8 mouse cellular contexts compared by ENCODE assay signal in genomic region chr6:113469432-113469831, GRCm38 (mm10). TPM values are rescaled to one million over a fixed set of nuclear protein-coding genes. Genes with fewer than 3 reads are reported as not detected.
DNase-seq lines count a peak whose midpoint lies in the region; ATAC-seq and TF ChIP-seq lines count a peak whose summit lies in the region.

No protein-coding gene starts in this region.

- H3K27me3 ChIP-seq in erythroblast, embryonic 14.5 days (ENCODE audit: control insufficient read depth), result peaks cover 37% of the 10 kb centered on the region
- H3K27me3 ChIP-seq in heart, embryonic 15.5 days, result peaks cover 17% of the 10 kb centered on the region
- H3K27me3 ChIP-seq in kidney, postnatal 0 days (ENCODE audit: insufficient read depth, low read length), result no peaks in the 10 kb centered on the region
- H3K27me3 ChIP-seq in liver, embryonic 16.5 days (ENCODE audit: control insufficient read depth, insufficient read depth, low read depth, low read length), result peaks cover 20% of the 10 kb centered on the region
- H3K27me3 ChIP-seq in neural tube, embryonic 11.5 days (ENCODE audit: control insufficient read depth, insufficient read depth, low read length), result peaks cover 7% of the 10 kb centered on the region; the same call in 1 of the 2 replicates
- no peaks in the 10 kb centered on the region for H3K27me3 ChIP-seq in stomach, embryonic 16.5 days (ENCODE audit: control insufficient read depth, insufficient read depth, low read length)

- no peaks in the 10 kb centered on the region for H3K9me3 ChIP-seq in erythroblast, embryonic 14.5 days (ENCODE audit: control insufficient read depth, low read length)
- no peaks in the 10 kb centered on the region for H3K9me3 ChIP-seq in heart, embryonic 15.5 days (replicated peaks)
- H3K9me3 ChIP-seq in kidney, postnatal 0 days (replicated peaks; ENCODE audit: low read length), result no peaks in the 10 kb centered on the region
- H3K9me3 ChIP-seq in liver, embryonic 16.5 days (replicated peaks; ENCODE audit: control insufficient read depth, low read length), result no peaks in the 10 kb centered on the region
- H3K9me3 ChIP-seq in neural tube, embryonic 11.5 days (ENCODE audit: control insufficient read depth, low read length), result no peaks in the 10 kb centered on the region
- no peaks in the 10 kb centered on the region for H3K9me3 ChIP-seq in stomach, embryonic 16.5 days (replicated peaks; ENCODE audit: control insufficient read depth, low read length)

- peak overlapping the region; percentile 43 for H3K9ac ChIP-seq in heart, embryonic 15.5 days
- H3K9ac ChIP-seq in kidney, postnatal 0 days (ENCODE audit: low read depth, low read length), result peak overlapping the region; percentile 29; the same call in 1 of the 2 replicates
- H3K9ac ChIP-seq in liver, embryonic 16.5 days (ENCODE audit: low read depth, low read length), result peak overlapping the region; percentile 31; the same call in 1 of the 2 replicates
- H3K9ac ChIP-seq in neural tube, embryonic 11.5 days (ENCODE audit: low read length), result peak overlapping the region; percentile 52
- peak overlapping the region; percentile 38 for H3K9ac ChIP-seq in stomach, embryonic 16.5 days (ENCODE audit: low read length)

- DNase-seq in brain, embryonic 14.5 days (ENCODE audit: low read depth), result peak; percentile 77
- DNase-seq in kidney, postnatal 0 days (ENCODE audit: low spot score), result peak; percentile 87
- peak; percentile 84 for DNase-seq in neural tube, embryonic 11.5 days (ENCODE audit: low spot score)

- no peaks in the 10 kb centered on the region for H3K36me3 ChIP-seq in erythroblast, embryonic 14.5 days (ENCODE audit: control insufficient read depth)
- no peaks in the 10 kb centered on the region for H3K36me3 ChIP-seq in heart, embryonic 15.5 days
- H3K36me3 ChIP-seq in kidney, postnatal 0 days (ENCODE audit: insufficient read depth, low read length), result no peaks in the 10 kb centered on the region
- H3K36me3 ChIP-seq in liver, embryonic 16.5 days (ENCODE audit: control insufficient read depth, insufficient read depth), result no peaks in the 10 kb centered on the region
- H3K36me3 ChIP-seq in neural tube, embryonic 11.5 days (ENCODE audit: control insufficient read depth, insufficient read depth, low read length), result no peaks in the 10 kb centered on the region
- H3K36me3 ChIP-seq in stomach, embryonic 16.5 days (ENCODE audit: control insufficient read depth, insufficient read depth, low read length), result no peaks in the 10 kb centered on the region

- peak; percentile 48 for ATAC-seq in CD4-positive, CD25-positive, alpha-beta regulatory T cell, adult 4 months
- peak; percentile 63; the same call in 1 of the 2 replicates for ATAC-seq in heart, embryonic 15.5 days (replicated peaks; ENCODE audit: insufficient number of reproducible peaks, insufficient read depth, low FRiP score, low read depth)
- peak; percentile 50 for ATAC-seq in kidney, postnatal 0 days (replicated peaks; ENCODE audit: low FRiP score, low read depth)
- ATAC-seq in liver, embryonic 16.5 days (ENCODE audit: low read depth), result peak; percentile 68
- ATAC-seq in neural tube, embryonic 11.5 days (ENCODE audit: insufficient read depth, low FRiP score, low TSS enrichment), result peak; percentile 73
- peak; percentile 74; the same call in 1 of the 2 replicates for ATAC-seq in stomach, embryonic 16.5 days (ENCODE audit: insufficient read depth, low FRiP score)

- WGBS in heart, embryonic 15.5 days, result 2% methylated on average over 31 of the region's 31 CpGs
- 1% methylated on average over 31 of the region's 31 CpGs for WGBS in kidney, postnatal 0 days
- 2% methylated on average over 31 of the region's 31 CpGs for WGBS in liver, embryonic 16.5 days (ENCODE audit: insufficient replicate concordance)
- WGBS in neural tube, embryonic 11.5 days, result 1% methylated on average over 31 of the region's 31 CpGs
- 2% methylated on average over 31 of the region's 31 CpGs for WGBS in stomach, embryonic 16.5 days

- TF ChIP-seq POLR2A in brain, embryonic 14.5 days (IDR thresholded peaks at IDR 0.05; ENCODE audit: borderline replicate concordance, extremely low read depth, insufficient read depth, insufficient read length, poor library complexity, severe bottlenecking), result no peak

- H3K4me3 ChIP-seq in erythroblast, embryonic 14.5 days (replicated peaks), result peak overlapping the region; percentile 48
- peak overlapping the region; percentile 44 for H3K4me3 ChIP-seq in heart, embryonic 15.5 days
- H3K4me3 ChIP-seq in kidney, postnatal 0 days (replicated peaks; ENCODE audit: low read depth, low read length), result peak overlapping the region; percentile 33
- peak overlapping the region; percentile 47 for H3K4me3 ChIP-seq in liver, embryonic 16.5 days (ENCODE audit: low read depth, low read length)
- peak overlapping the region; percentile 33 for H3K4me3 ChIP-seq in neural tube, embryonic 11.5 days (ENCODE audit: low read depth, low read length)
- peak overlapping the region; percentile 39 for H3K4me3 ChIP-seq in stomach, embryonic 16.5 days (replicated peaks; ENCODE audit: low read length)

- peak overlapping the region; percentile 82 for H3K4me2 ChIP-seq in heart, embryonic 15.5 days
- H3K4me2 ChIP-seq in kidney, postnatal 0 days (ENCODE audit: low read length), result peak overlapping the region; percentile 72
- peak overlapping the region; percentile 61 for H3K4me2 ChIP-seq in liver, embryonic 16.5 days (ENCODE audit: low read depth, low read length)
- peak overlapping the region; percentile 56 for H3K4me2 ChIP-seq in neural tube, embryonic 11.5 days (ENCODE audit: low read depth)
- peak overlapping the region; percentile 63 for H3K4me2 ChIP-seq in stomach, embryonic 16.5 days (ENCODE audit: low read depth, low read length)

- peaks cover 13% of the 10 kb centered on the region for H3K4me1 ChIP-seq in erythroblast, embryonic 14.5 days (ENCODE audit: control insufficient read depth)
- peaks cover 30% of the 10 kb centered on the region for H3K4me1 ChIP-seq in heart, embryonic 15.5 days (replicated peaks)
- H3K4me1 ChIP-seq in kidney, postnatal 0 days (replicated peaks; ENCODE audit: insufficient read depth, low read length), result peaks cover 26% of the 10 kb centered on the region; the same call in 1 of the 2 replicates
- H3K4me1 ChIP-seq in liver, embryonic 16.5 days (ENCODE audit: control insufficient read depth, low read depth, low read length), result peaks cover 8% of the 10 kb centered on the region
- H3K4me1 ChIP-seq in neural tube, embryonic 11.5 days (ENCODE audit: control insufficient read depth, insufficient read depth, low read length), result peaks cover 5% of the 10 kb centered on the region
- peaks cover 20% of the 10 kb centered on the region for H3K4me1 ChIP-seq in stomach, embryonic 16.5 days (ENCODE audit: control insufficient read depth, insufficient read depth, low read length)

- H3K27ac ChIP-seq in heart, embryonic 15.5 days, result no peak overlapping the region
- H3K27ac ChIP-seq in kidney, postnatal 0 days, result no peak overlapping the region
- no peak overlapping the region for H3K27ac ChIP-seq in liver, embryonic 16.5 days (ENCODE audit: low read length)
- no peak overlapping the region for H3K27ac ChIP-seq in neural tube, embryonic 11.5 days (ENCODE audit: low read depth, low read length)
- no peak overlapping the region for H3K27ac ChIP-seq in stomach, embryonic 16.5 days (ENCODE audit: low read length)

- TF ChIP-seq CTCF in brain, embryonic 14.5 days (IDR thresholded peaks at IDR 0.05; ENCODE audit: borderline replicate concordance, extremely low read depth, insufficient read depth, insufficient read length), result peak; percentile 81
- peak; percentile 78 for TF ChIP-seq CTCF in kidney, postnatal 0 days (IDR thresholded peaks at IDR 0.05; ENCODE audit: low read depth)

RNA-seq across cellular contexts. Expression of gene Il17rc, which starts 1.8 kb away (rescaled TPM):
- not detected for polyA plus RNA-seq in CD4-positive, CD25-positive, alpha-beta regulatory T cell, adult 4 months (2017; shearing (Covaris generic))
- 2.7 and 3.3 TPM in 2 replicates for polyA plus RNA-seq in brain, embryonic 14.5 days (2012; rRNA removed)
- polyA plus RNA-seq in erythroblast, embryonic 14.5 days (2012), result not detected in 2 replicates
- polyA plus RNA-seq in heart, embryonic 15.5 days (2015; fragmentation: Nextera tagmentation; extraction: Ambion mirVana), result 11.5 and 15.6 TPM in 2 replicates
- 28.0 and 28.8 TPM in 2 replicates for polyA plus RNA-seq in kidney, postnatal 0 days (2015; fragmentation: Nextera tagmentation; extraction: Ambion mirVana)
- polyA plus RNA-seq in liver, embryonic 16.5 days (2015; fragmentation: Nextera tagmentation; extraction: Ambion mirVana), result 9.5 and 11.9 TPM in 2 replicates
- polyA plus RNA-seq in neural tube, embryonic 11.5 days (2014; fragmentation: Nextera tagmentation; extraction: Ambion mirVana), result 3.2 and 3.4 TPM in 2 replicates
- 36.8 and 45.0 TPM in 2 replicates for polyA plus RNA-seq in stomach, embryonic 16.5 days (2015; fragmentation: Nextera tagmentation; extraction: Ambion mirVana)

RNA-seq across cellular contexts. Expression of gene Il17re, which starts 11.1 kb away (rescaled TPM):
- 1 to 10 TPM in 1 of 2 experiments, not detected in 1; 1.2 TPM for polyA plus RNA-seq in CD4-positive, CD25-positive, alpha-beta regulatory T cell, adult 4 months (2017; shearing (Covaris generic))
- polyA plus RNA-seq in brain, embryonic 14.5 days (2012; rRNA removed), result 0.47 and 0.63 TPM in 2 replicates
- not detected in 2 replicates for polyA plus RNA-seq in erythroblast, embryonic 14.5 days (2012)
- polyA plus RNA-seq in heart, embryonic 15.5 days (2015; fragmentation: Nextera tagmentation; extraction: Ambion mirVana), result 1.4 and 3.5 TPM in 2 replicates
- 10.9 and 11.1 TPM in 2 replicates for polyA plus RNA-seq in kidney, postnatal 0 days (2015; fragmentation: Nextera tagmentation; extraction: Ambion mirVana)
- 0.19 and 0.33 TPM in 2 replicates for polyA plus RNA-seq in liver, embryonic 16.5 days (2015; fragmentation: Nextera tagmentation; extraction: Ambion mirVana)
- 0.77 and 0.78 TPM in 2 replicates for polyA plus RNA-seq in neural tube, embryonic 11.5 days (2014; fragmentation: Nextera tagmentation; extraction: Ambion mirVana)
- polyA plus RNA-seq in stomach, embryonic 16.5 days (2015; fragmentation: Nextera tagmentation; extraction: Ambion mirVana), result 21.1 and 28.9 TPM in 2 replicates

RNA-seq across cellular contexts. Expression of gene Creld1, which starts 13.7 kb away (rescaled TPM):
- 1 to 10 TPM; 7.3 to 8.4 TPM for polyA plus RNA-seq in CD4-positive, CD25-positive, alpha-beta regulatory T cell, adult 4 months (2017; shearing (Covaris generic))
- 33.3 and 42.2 TPM in 2 replicates for polyA plus RNA-seq in brain, embryonic 14.5 days (2012; rRNA removed)
- polyA plus RNA-seq in erythroblast, embryonic 14.5 days (2012), result 0.38 and 0.61 TPM in 2 replicates
- polyA plus RNA-seq in heart, embryonic 15.5 days (2015; fragmentation: Nextera tagmentation; extraction: Ambion mirVana), result 38.3 and 44.3 TPM in 2 replicates
- 25.7 and 28.7 TPM in 2 replicates for polyA plus RNA-seq in kidney, postnatal 0 days (2015; fragmentation: Nextera tagmentation; extraction: Ambion mirVana)
- polyA plus RNA-seq in liver, embryonic 16.5 days (2015; fragmentation: Nextera tagmentation; extraction: Ambion mirVana), result 6.9 and 7.3 TPM in 2 replicates
- polyA plus RNA-seq in neural tube, embryonic 11.5 days (2014; fragmentation: Nextera tagmentation; extraction: Ambion mirVana), result 33.6 and 41.1 TPM in 2 replicates
- polyA plus RNA-seq in stomach, embryonic 16.5 days (2015; fragmentation: Nextera tagmentation; extraction: Ambion mirVana), result 22.9 and 23.9 TPM in 2 replicates

RNA-seq across cellular contexts. Expression of gene Jagn1, which starts 27.1 kb away (rescaled TPM):
- 10 to 100 TPM; 54.9 to 66.3 TPM for polyA plus RNA-seq in CD4-positive, CD25-positive, alpha-beta regulatory T cell, adult 4 months (2017; shearing (Covaris generic))
- 60.1 and 71.0 TPM in 2 replicates for polyA plus RNA-seq in brain, embryonic 14.5 days (2012; rRNA removed)
- 0.23 and 0.38 TPM in 2 replicates for polyA plus RNA-seq in erythroblast, embryonic 14.5 days (2012)
- polyA plus RNA-seq in heart, embryonic 15.5 days (2015; fragmentation: Nextera tagmentation; extraction: Ambion mirVana), result 57.4 and 64.0 TPM in 2 replicates
- 111 and 114 TPM in 2 replicates for polyA plus RNA-seq in kidney, postnatal 0 days (2015; fragmentation: Nextera tagmentation; extraction: Ambion mirVana)
- 30.1 and 30.9 TPM in 2 replicates for polyA plus RNA-seq in liver, embryonic 16.5 days (2015; fragmentation: Nextera tagmentation; extraction: Ambion mirVana)
- polyA plus RNA-seq in neural tube, embryonic 11.5 days (2014; fragmentation: Nextera tagmentation; extraction: Ambion mirVana), result 74.7 and 75.9 TPM in 2 replicates
- polyA plus RNA-seq in stomach, embryonic 16.5 days (2015; fragmentation: Nextera tagmentation; extraction: Ambion mirVana), result 86.0 and 88.5 TPM in 2 replicates

RNA-seq across cellular contexts. Expression of gene Prrt3, which starts 32.3 kb away (rescaled TPM):
- not detected for polyA plus RNA-seq in CD4-positive, CD25-positive, alpha-beta regulatory T cell, adult 4 months (2017; shearing (Covaris generic))
- 8.7 and 8.9 TPM in 2 replicates for polyA plus RNA-seq in brain, embryonic 14.5 days (2012; rRNA removed)
- 0.02 TPM in 1 of 2 replicates, not detected in the other for polyA plus RNA-seq in erythroblast, embryonic 14.5 days (2012)
- 0.18 and 0.33 TPM in 2 replicates for polyA plus RNA-seq in heart, embryonic 15.5 days (2015; fragmentation: Nextera tagmentation; extraction: Ambion mirVana)
- polyA plus RNA-seq in kidney, postnatal 0 days (2015; fragmentation: Nextera tagmentation; extraction: Ambion mirVana), result 0.52 and 0.55 TPM in 2 replicates
- polyA plus RNA-seq in liver, embryonic 16.5 days (2015; fragmentation: Nextera tagmentation; extraction: Ambion mirVana), result 0.05 TPM in 1 of 2 replicates, not detected in the other
- 0.91 and 0.94 TPM in 2 replicates for polyA plus RNA-seq in neural tube, embryonic 11.5 days (2014; fragmentation: Nextera tagmentation; extraction: Ambion mirVana)
- 0.19 and 0.52 TPM in 2 replicates for polyA plus RNA-seq in stomach, embryonic 16.5 days (2015; fragmentation: Nextera tagmentation; extraction: Ambion mirVana)
